Mouse (Mus musculus) liver, postnatal 0 days (tissue): Measurements from ENCODE around the gene Cd300ld4.

Experiments used
- CTCF ChIP-seq: sonication (generic); IDR thresholded peaks from 2 replicates; pipeline ENCODE4 v1.5.1; 2016; ENCODE audit warnings: antibody characterized with exemption, low read depth
- EP300 ChIP-seq: IDR thresholded peaks from 2 replicates; pipeline ENCODE4 v1.6.1; 2016; ENCODE audit warnings: antibody characterized with exemption, low read depth, mild to moderate bottlenecking

DNA sequence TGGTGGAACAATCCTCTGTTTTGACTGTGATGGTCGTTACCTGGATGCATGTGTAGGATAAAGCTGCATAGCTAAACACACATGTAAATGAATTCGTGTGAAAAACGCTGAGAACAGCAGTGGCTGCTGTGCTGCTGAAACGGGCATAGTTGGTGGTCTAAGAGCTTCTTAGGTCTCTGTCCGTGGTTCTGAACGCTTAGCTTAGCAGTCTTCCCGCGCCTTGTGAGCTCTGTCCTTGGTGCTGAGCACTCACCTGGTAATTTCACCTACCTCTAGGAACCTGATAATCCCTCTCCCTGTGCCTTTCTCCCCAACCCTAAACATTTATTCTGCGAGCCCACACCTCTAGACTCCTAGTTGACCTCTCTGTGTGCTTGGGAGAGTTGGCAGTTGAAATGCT is 25.4 kb upstream of the Cd300ld4 start:
- TF ChIP-seq CTCF, result no peak
- no peak for TF ChIP-seq EP300
